ENCODE assay signal across 9 mouse cellular contexts in genomic region chr9:7960382-7960781, GRCm38 (mm10). TPM values are rescaled to one million over a fixed set of nuclear protein-coding genes. Genes with fewer than 3 reads are reported as not detected.
DNase-seq lines count a peak whose midpoint lies in the region; ATAC-seq and TF ChIP-seq lines count a peak whose summit lies in the region.
"Had no signal": no experiment of that assay in that cellular context is flagged by ENCODE, and none has a peak within 500 bp of the region (broad histone marks: within the 10 kb centered on the region; RNA-seq: fewer than 3 reads in every experiment).

No protein-coding gene starts in this region.

- H3K4me2 ChIP-seq in hindbrain, embryonic 13.5 days = no peak overlapping the region
- H3K4me2 ChIP-seq in limb, embryonic 13.5 days (replicated peaks) = peak overlapping the region; percentile 48

- ATAC-seq in hindbrain, embryonic 13.5 days (ENCODE audit: low FRiP score) = peak; percentile 72
- peak; percentile 93 for ATAC-seq in limb, embryonic 13.5 days (ENCODE audit: low FRiP score, low read depth)

- no peaks in the 10 kb centered on the region for H3K9me3 ChIP-seq in hindbrain, embryonic 13.5 days
- no peaks in the 10 kb centered on the region for H3K9me3 ChIP-seq in limb, embryonic 13.5 days

- 64% methylated on average over 9 of the region's 9 CpGs for WGBS in hindbrain, embryonic 13.5 days
- 38% methylated on average over 9 of the region's 9 CpGs for WGBS in limb, embryonic 13.5 days

- no peak for TF ChIP-seq CTCF in cortical plate, adult 2 months (IDR thresholded peaks at IDR 0.05; ENCODE audit: extremely low read depth, insufficient read depth, low read length)

- H3K9ac ChIP-seq in hindbrain, embryonic 13.5 days = no peak overlapping the region
- H3K9ac ChIP-seq in limb, embryonic 13.5 days = no peak overlapping the region

- peaks cover 12% of the 10 kb centered on the region for H3K4me1 ChIP-seq in cortical plate, adult 2 months (ENCODE audit: control insufficient read depth, insufficient read depth, low read length)
- peaks cover 23% of the 10 kb centered on the region for H3K4me1 ChIP-seq in hindbrain, embryonic 13.5 days (replicated peaks)
- H3K4me1 ChIP-seq in limb, embryonic 13.5 days = peaks cover 65% of the 10 kb centered on the region

- no peak overlapping the region for H3K4me3 ChIP-seq in cortical plate, adult 2 months (ENCODE audit: insufficient read depth, low read length)
- no peak overlapping the region for H3K4me3 ChIP-seq in hindbrain, embryonic 13.5 days
- no peak overlapping the region; the same call in 1 of the 2 replicates for H3K4me3 ChIP-seq in limb, embryonic 13.5 days
- H3K4me3 ChIP-seq: erythroblast, embryonic 14.5 days had no signal

- H3K36me3 ChIP-seq in hindbrain, embryonic 13.5 days = no peaks in the 10 kb centered on the region
- peaks cover 23% of the 10 kb centered on the region for H3K36me3 ChIP-seq in limb, embryonic 13.5 days

- no peak for TF ChIP-seq POLR2A in cortical plate, adult 2 months (IDR thresholded peaks at IDR 0.05; ENCODE audit: extremely low read depth, insufficient read depth, low read length)

- no peaks in the 10 kb centered on the region for H3K27me3 ChIP-seq in hindbrain, embryonic 13.5 days
- H3K27me3 ChIP-seq in limb, embryonic 13.5 days = no peaks in the 10 kb centered on the region

- peak overlapping the region; percentile 29; the same call in 1 of the 2 replicates for H3K27ac ChIP-seq in cortical plate, adult 2 months (ENCODE audit: insufficient read depth, low read length)
- H3K27ac ChIP-seq in hindbrain, embryonic 13.5 days = peak overlapping the region; percentile 44; the same call in 1 of the 2 replicates
- H3K27ac ChIP-seq in limb, embryonic 13.5 days = peak overlapping the region; percentile 88

- DNase-seq in cerebellum, adult 11-12 months = peak; percentile 13
- DNase-seq in cerebellum, adult 11 months = no peak
- peak; percentile 49 for DNase-seq in gastrocnemius, adult 18-20 months (ENCODE audit: low spot score)
- DNase-seq in ovary, adult 18-20 months (ENCODE audit: low spot score) = peak; percentile 27
- no peak for DNase-seq in MN1 (ENCODE audit: low spot score)

RNA-seq across cellular contexts. Expression of gene Yap1, which starts 44.0 kb away (rescaled TPM):
- polyA plus RNA-seq in cortical plate, adult 2 months (2012; rRNA removed) = 12.5 and 13.1 TPM in 2 replicates
- 10 to 100 TPM; 36.9 to 40.5 TPM for total RNA-seq in gastrocnemius, adult 18-20 months (2021)
- 10.4 and 13.1 TPM in 2 replicates for polyA plus RNA-seq in hindbrain, embryonic 13.5 days (2015; fragmentation: Nextera tagmentation; extraction: Ambion mirVana)
- polyA plus RNA-seq in limb, embryonic 13.5 days (2015; fragmentation: Nextera tagmentation; extraction: Ambion mirVana) = 47.5 and 48.1 TPM in 2 replicates
- polyA plus RNA-seq: erythroblast, embryonic 14.5 days had no signal

Comparison
In these comparisons a context has a peak if more than half of its experiments do, and no peak if none do; other contexts are left out.
1. DNase-seq: peak in cerebellum, adult 11-12 months (single experiment), gastrocnemius, adult 18-20 months (single experiment) and ovary, adult 18-20 months (single experiment); none in cerebellum, adult 11 months (single experiment) and MN1 (single experiment).
2. H3K27ac ChIP-seq: peak in every context shown above with its lines; median percentile 88 in limb, embryonic 13.5 days; 44 in hindbrain, embryonic 13.5 days; 29 in cortical plate, adult 2 months.